In the genomic region with DNA sequence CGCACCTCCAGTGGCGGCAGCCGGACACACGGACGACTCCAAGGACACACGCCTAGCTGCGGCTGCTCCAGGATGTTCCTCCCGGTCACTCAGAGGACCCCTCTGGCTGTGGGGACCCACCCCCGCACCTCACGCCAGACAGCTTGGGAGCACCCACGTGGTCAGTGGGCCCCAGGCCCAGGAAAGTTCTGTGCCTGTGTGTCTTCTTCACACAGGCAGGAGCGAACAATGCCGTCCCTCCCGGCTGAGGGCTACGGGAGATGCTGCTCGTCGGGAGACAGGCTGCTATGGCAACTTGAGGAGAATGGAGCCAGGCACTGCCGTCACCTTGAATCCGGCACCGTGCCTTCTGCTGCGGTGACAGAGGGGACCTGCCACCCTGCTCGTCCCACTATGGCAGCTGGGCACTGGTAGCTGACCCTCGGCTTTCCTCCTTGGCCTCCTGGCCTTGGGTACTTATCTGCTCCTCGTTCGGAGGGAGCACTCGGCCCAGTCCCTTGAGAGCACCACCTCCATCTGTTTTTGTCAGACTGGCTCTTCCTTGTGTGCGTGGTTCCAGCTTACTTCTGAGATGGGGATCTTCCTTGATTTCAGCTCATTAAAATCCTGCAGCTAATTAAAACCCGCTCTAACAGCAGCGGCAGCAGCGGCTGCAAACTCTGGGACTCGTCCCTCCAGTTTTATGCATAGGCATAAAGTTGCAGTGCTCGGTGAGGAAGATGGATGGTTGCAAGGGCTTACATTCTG, we compare ENCODE assay signal across 12 mouse cellular contexts. TPM values are rescaled to one million over a fixed set of nuclear protein-coding genes. Genes with fewer than 3 reads are reported as not detected.
DNase-seq lines count a peak whose midpoint lies in the region; ATAC-seq lines count a peak whose summit lies in the region.
"Had no signal": no experiment of that assay in that cellular context is flagged by ENCODE, and none has a peak within 500 bp of the region (broad histone marks: within the 10 kb centered on the region; RNA-seq: fewer than 3 reads in every experiment).

No protein-coding gene starts in this region.

- H3K4me2 ChIP-seq in lung, embryonic 15.5 days: peak overlapping the region; percentile 26
- H3K4me2 ChIP-seq in midbrain, embryonic 11.5 days: no peak overlapping the region
- H3K4me2 ChIP-seq: limb, embryonic 12.5 days had no signal

- peak overlapping the region; percentile 64; the same call in 1 of the 2 replicates for H3K27ac ChIP-seq in lung, embryonic 15.5 days
- H3K27ac ChIP-seq in forebrain, embryonic 10.5 days: peak overlapping the region; percentile 73
- H3K27ac ChIP-seq in midbrain, embryonic 11.5 days (ENCODE audit: low read depth, low read length): peak overlapping the region; percentile 20; the same call in 1 of the 2 replicates
- H3K27ac ChIP-seq: limb, embryonic 12.5 days had no signal

- peaks cover 25% of the 10 kb centered on the region for H3K4me1 ChIP-seq in lung, embryonic 15.5 days
- peaks cover 47% of the 10 kb centered on the region for H3K4me1 ChIP-seq in forebrain, embryonic 10.5 days
- H3K4me1 ChIP-seq in midbrain, embryonic 11.5 days (ENCODE audit: control insufficient read depth, insufficient read depth, low read length): 0 out of 2 replicates have a peak, but pooled peaks cover 6% of the 10 kb centered on the region

- H3K9ac ChIP-seq in lung, embryonic 15.5 days: no peak overlapping the region
- H3K9ac ChIP-seq in midbrain, embryonic 11.5 days (ENCODE audit: low read length): no peak overlapping the region
- H3K9ac ChIP-seq: limb, embryonic 12.5 days had no signal

- H3K36me3 ChIP-seq in lung, embryonic 15.5 days: no peaks in the 10 kb centered on the region
- H3K36me3 ChIP-seq in forebrain, embryonic 10.5 days (replicated peaks): no peaks in the 10 kb centered on the region
- H3K36me3 ChIP-seq in midbrain, embryonic 11.5 days (ENCODE audit: control insufficient read depth, insufficient read depth, low read length): no peaks in the 10 kb centered on the region
- H3K36me3 ChIP-seq: limb, embryonic 12.5 days had no signal

- no peaks in the 10 kb centered on the region for H3K9me3 ChIP-seq in lung, embryonic 15.5 days
- peaks cover 3% of the 10 kb centered on the region; the same call in 1 of the 2 replicates for H3K9me3 ChIP-seq in forebrain, embryonic 10.5 days
- no peaks in the 10 kb centered on the region for H3K9me3 ChIP-seq in midbrain, embryonic 11.5 days (ENCODE audit: control insufficient read depth, low read length)

- WGBS in lung, embryonic 15.5 days: 43% methylated on average over 32 of the region's 32 CpGs
- 80% methylated on average over 32 of the region's 32 CpGs for WGBS in forebrain, embryonic 10.5 days
- WGBS in midbrain, embryonic 11.5 days: 68% methylated on average over 32 of the region's 32 CpGs

- peak; percentile 26 for DNase-seq in adrenal gland, postnatal 10 days
- DNase-seq in adrenal gland, postnatal 4 days (ENCODE audit: low spot score in 2 of 2): no peak
- no peak for DNase-seq in lung, adult 18-20 months
- DNase-seq in forebrain, embryonic 10.5 days (ENCODE audit: extremely low spot score, low spot score): no peak
- no peak for DNase-seq in midbrain, embryonic 11.5 days (ENCODE audit: low spot score, missing footprints)
- DNase-seq in urinary bladder, adult 2 months (ENCODE audit: low spot score): no peak
- DNase-seq in kidney, postnatal 14 days: no peak
- DNase-seq: cerebellum, postnatal 25 days; gastrocnemius, postnatal 36 days; kidney, adult 11 months had no signal

- 0 out of 2 replicates have a peak, but pooled peaks cover 3% of the 10 kb centered on the region for H3K27me3 ChIP-seq in lung, embryonic 15.5 days
- H3K27me3 ChIP-seq in forebrain, embryonic 10.5 days (ENCODE audit: poor library complexity, severe bottlenecking): no peaks in the 10 kb centered on the region
- H3K27me3 ChIP-seq in midbrain, embryonic 11.5 days (ENCODE audit: control insufficient read depth, insufficient read depth, low read length): no peaks in the 10 kb centered on the region
- H3K27me3 ChIP-seq: limb, embryonic 12.5 days had no signal

- no peak for ATAC-seq in lung, embryonic 15.5 days (ENCODE audit: borderline replicate concordance, extremely low read depth, low FRiP score, low TSS enrichment)
- peak; percentile 43; the same call in 1 of the 2 replicates for ATAC-seq in midbrain, embryonic 11.5 days (ENCODE audit: low FRiP score)

- H3K4me3 ChIP-seq in lung, embryonic 15.5 days: no peak overlapping the region
- H3K4me3 ChIP-seq in forebrain, embryonic 10.5 days: no peak overlapping the region
- no peak overlapping the region for H3K4me3 ChIP-seq in midbrain, embryonic 11.5 days (ENCODE audit: low read depth, low read length)
- H3K4me3 ChIP-seq: limb, embryonic 12.5 days had no signal

RNA-seq across cellular contexts. Expression of gene Chst8, which starts 59.2 kb away (rescaled TPM):
- 1 to 10 TPM; 5.5 to 6.0 TPM for total RNA-seq in adrenal gland, postnatal 10 days (2021)
- 10 to 100 TPM in 1 of 2 experiments, 1 to 10 TPM in 1; 8.5 to 14.8 TPM for total RNA-seq in adrenal gland, postnatal 4 days (2021)
- polyA plus RNA-seq in lung, embryonic 15.5 days (2015; fragmentation: Nextera tagmentation; extraction: Ambion mirVana): 4.4 TPM in 2 replicates
- 4.3 and 5.7 TPM in 2 replicates for polyA plus RNA-seq in forebrain, embryonic 10.5 days (2016; fragmentation: Nextera tagmentation; extraction: Ambion mirVana)
- polyA plus RNA-seq in midbrain, embryonic 11.5 days (2014; fragmentation: Nextera tagmentation; extraction: Ambion mirVana): 9.6 and 10.1 TPM in 2 replicates
- 3.1 and 3.5 TPM in 2 replicates for polyA plus RNA-seq in urinary bladder, adult 2 months (2012; rRNA removed)

Comparison
In these comparisons a context has a peak if more than half of its experiments do, and no peak if none do; other contexts are left out.
1. H3K27ac ChIP-seq: peak in every context shown above with its lines; median percentile 73 in forebrain, embryonic 10.5 days; 64 in lung, embryonic 15.5 days; 20 in midbrain, embryonic 11.5 days.